Mouse (Mus musculus): ENCODE measurements around the gene Aff1.

The Aff1 gene

GRCm38 (mm10) chr5:103691624-103692530, at the start of gene Aff1:
TSS of gene Aff1 (plus strand) at chr5:103692374.
- DNase-seq (ENCODE audit: low spot score): peak; percentile 94

- no peak for DNase-seq (ENCODE audit: low spot score)
These were observed 48.0 kb upstream of the Aff1 start for GRCm38 (mm10) chr5:103644167-103644566.

GRCm38 (mm10) chr5:103647320-103647719, 44.9 kb upstream of the Aff1 start:
- no peak for DNase-seq (ENCODE audit: low spot score)

- DNase-seq (ENCODE audit: low spot score): peak; percentile 43
These were observed 37.9 kb upstream of the Aff1 start for GRCm38 (mm10) chr5:103654225-103654624.

GRCm38 (mm10) chr5:103654780-103655179, 37.4 kb upstream of the Aff1 start:
- DNase-seq (ENCODE audit: low spot score): no peak

- peak; percentile 85 for DNase-seq (ENCODE audit: low spot score)
These were observed 36.6 kb upstream of the Aff1 start, which contains the start of gene 1700016H13Rik for GRCm38 (mm10) chr5:103655346-103656118. TSS of gene 1700016H13Rik (minus strand) at chr5:103656010.

GRCm38 (mm10) chr5:103658921-103659320, 33.3 kb upstream of the Aff1 start:
- DNase-seq (ENCODE audit: low spot score): no peak

GRCm38 (mm10) chr5:103659571-103659970, 32.6 kb upstream of the Aff1 start:
- no peak for DNase-seq (ENCODE audit: low spot score)

GRCm38 (mm10) chr5:103664932-103665331, 27.2 kb upstream of the Aff1 start:
- no peak for DNase-seq (ENCODE audit: low spot score)

- no peak for DNase-seq (ENCODE audit: low spot score)
These were observed 26.3 kb upstream of the Aff1 start for GRCm38 (mm10) chr5:103665876-103666275.

- DNase-seq (ENCODE audit: low spot score): no peak
These were observed 20.3 kb upstream of the Aff1 start for GRCm38 (mm10) chr5:103671858-103672257.

GRCm38 (mm10) chr5:103673611-103674010, 18.6 kb upstream of the Aff1 start:
- no peak for DNase-seq (ENCODE audit: low spot score)

- no peak for DNase-seq (ENCODE audit: low spot score)
These were observed 17.7 kb upstream of the Aff1 start for GRCm38 (mm10) chr5:103674482-103674881.

GRCm38 (mm10) chr5:103676289-103676881, 15.8 kb upstream of the Aff1 start:
- DNase-seq (ENCODE audit: low spot score): no peak

GRCm38 (mm10) chr5:103677894-103678293, 14.3 kb upstream of the Aff1 start:
- DNase-seq (ENCODE audit: low spot score): no peak

- DNase-seq (ENCODE audit: low spot score): no peak
These were observed 13.2 kb upstream of the Aff1 start for GRCm38 (mm10) chr5:103678974-103679373.

GRCm38 (mm10) chr5:103680381-103680780, 11.8 kb upstream of the Aff1 start:
- DNase-seq (ENCODE audit: low spot score): peak; percentile 82

- no peak for DNase-seq (ENCODE audit: low spot score)
These were observed 10.3 kb upstream of the Aff1 start for GRCm38 (mm10) chr5:103681824-103682223.

- no peak for DNase-seq (ENCODE audit: low spot score)
These were observed 2.5 kb upstream of the Aff1 start for GRCm38 (mm10) chr5:103689645-103690044.

GRCm38 (mm10) chr5:103690190-103690589, 2.0 kb upstream of the Aff1 start:
- no peak for DNase-seq (ENCODE audit: low spot score)

- DNase-seq (ENCODE audit: low spot score): no peak
These were observed 1.0 kb upstream of the Aff1 start for GRCm38 (mm10) chr5:103691171-103691570.

- DNase-seq (ENCODE audit: low spot score): peak; percentile 49
These were observed 412 bp downstream of the Aff1 start for GRCm38 (mm10) chr5:103692531-103693040.
